42 mouse cellular contexts compared by ENCODE assay signal in genomic region chr8:9824770-9825169, GRCm38 (mm10). TPM values are rescaled to one million over a fixed set of nuclear protein-coding genes. Genes with fewer than 3 reads are reported as not detected.
A peak's percentile ranks its signal among the peaks of the same experiment; 100 is the strongest.
DNase-seq lines count a peak whose midpoint lies in the region; ATAC-seq and TF ChIP-seq lines count a peak whose summit lies in the region.
"Had no signal": no experiment of that assay in that cellular context is flagged by ENCODE, and none has a peak within 500 bp of the region (broad histone marks: within the 10 kb centered on the region; RNA-seq: fewer than 3 reads in every experiment).

No protein-coding gene starts in this region.

- no peaks in the 10 kb centered on the region for H3K9me3 ChIP-seq in embryonic facial prominence, embryonic 14.5 days (ENCODE audit: control insufficient read depth, low read length)
- H3K9me3 ChIP-seq in embryonic facial prominence, embryonic 10.5 days, result no peaks in the 10 kb centered on the region
- H3K9me3 ChIP-seq: forebrain, embryonic 13.5 days; hindbrain, embryonic 13.5 days; kidney, embryonic 15.5 days; midbrain, embryonic 10.5 days; midbrain, embryonic 15.5 days; neural tube, embryonic 15.5 days had no signal

- H3K4me2 ChIP-seq in embryonic facial prominence, embryonic 14.5 days (ENCODE audit: low read depth, low read length), result no peak overlapping the region
- H3K4me2 ChIP-seq: forebrain, embryonic 13.5 days; heart, embryonic 12.5 days; hindbrain, embryonic 13.5 days; kidney, embryonic 15.5 days; midbrain, embryonic 15.5 days; neural tube, embryonic 15.5 days had no signal

- intact Hi-C loops in left cerebral cortex, postnatal 14 days (cut with DNase I), result no loop called here

- WGBS in embryonic facial prominence, embryonic 14.5 days, result 61% methylated on average over 8 of the region's 8 CpGs
- 79% methylated on average over 8 of the region's 8 CpGs for WGBS in embryonic facial prominence, embryonic 10.5 days
- 82% methylated on average over 8 of the region's 8 CpGs for WGBS in kidney, adult 2 months

- H3K4me1 ChIP-seq in embryonic facial prominence, embryonic 14.5 days (ENCODE audit: control insufficient read depth, insufficient read depth, low read length), result no peaks in the 10 kb centered on the region
- H3K4me1 ChIP-seq in embryonic facial prominence, embryonic 10.5 days, result no peaks in the 10 kb centered on the region
- no peaks in the 10 kb centered on the region for H3K4me1 ChIP-seq in kidney, adult 2 months (ENCODE audit: control insufficient read depth, insufficient read depth, low read length)
- H3K4me1 ChIP-seq: forebrain, embryonic 13.5 days; heart, embryonic 12.5 days; hindbrain, embryonic 13.5 days; kidney, embryonic 15.5 days; midbrain, embryonic 10.5 days; midbrain, embryonic 15.5 days; neural tube, embryonic 15.5 days had no signal

- ATAC-seq in embryonic facial prominence, embryonic 14.5 days (ENCODE audit: low read depth), result no peak
- ATAC-seq: forebrain, embryonic 13.5 days; midbrain, embryonic 15.5 days; Patski had no signal

- no peak for TF ChIP-seq POLR2A in kidney, adult 2 months (IDR thresholded peaks at IDR 0.05; ENCODE audit: low read depth, low read length)

- H3K4me3 ChIP-seq in embryonic facial prominence, embryonic 14.5 days (ENCODE audit: low read depth, low read length), result no peak overlapping the region
- no peak overlapping the region for H3K4me3 ChIP-seq in embryonic facial prominence, embryonic 10.5 days
- no peak overlapping the region for H3K4me3 ChIP-seq in kidney, adult 2 months (ENCODE audit: insufficient read depth, low read depth, low read length)
- H3K4me3 ChIP-seq: forebrain, embryonic 13.5 days; heart, adult 2 months; heart, embryonic 12.5 days; hindbrain, embryonic 13.5 days; kidney, embryonic 15.5 days; layer of hippocampus, adult 2 months; midbrain, embryonic 10.5 days; midbrain, embryonic 15.5 days; neural tube, embryonic 15.5 days had no signal

- no peak overlapping the region for H3K9ac ChIP-seq in embryonic facial prominence, embryonic 14.5 days (ENCODE audit: low read depth, low read length)
- H3K9ac ChIP-seq: forebrain, embryonic 13.5 days; heart, embryonic 12.5 days; hindbrain, embryonic 13.5 days; kidney, embryonic 15.5 days; liver, embryonic 14.5 days; midbrain, embryonic 15.5 days; neural tube, embryonic 15.5 days had no signal

- TF ChIP-seq CTCF in kidney, adult 2 months (conservative IDR thresholded peaks at IDR 0.05; ENCODE audit: insufficient read depth, insufficient read length, low read depth, low read length), result no peak

- H3K27ac ChIP-seq in embryonic facial prominence, embryonic 14.5 days (replicated peaks; ENCODE audit: low read depth, low read length), result no peak overlapping the region
- no peak overlapping the region for H3K27ac ChIP-seq in embryonic facial prominence, embryonic 10.5 days (replicated peaks)
- H3K27ac ChIP-seq in kidney, adult 2 months (ENCODE audit: insufficient read depth, low read depth, low read length), result no peak overlapping the region
- H3K27ac ChIP-seq: forebrain, embryonic 13.5 days; heart, adult 2 months; hindbrain, embryonic 13.5 days; kidney, embryonic 15.5 days; layer of hippocampus, adult 2 months; liver, embryonic 14.5 days; midbrain, embryonic 10.5 days; midbrain, embryonic 15.5 days; neural tube, embryonic 15.5 days had no signal

- DNase-seq in embryonic facial prominence, embryonic 14.5 days (ENCODE audit: low spot score), result peak; percentile 14
- no peak for DNase-seq in embryonic facial prominence, embryonic 10.5 days (ENCODE audit: low spot score)
- peak; percentile 20 to 35 for DNase-seq in left cerebral cortex, postnatal 14 days (ENCODE audit: low spot score in 2 of 2)
- DNase-seq in left cerebral cortex, adult 11 months (ENCODE audit: low spot score), result no peak
- DNase-seq in ES-CJ7 (ENCODE audit: low read depth, low spot score), result peak; percentile 18
- peak; percentile 11 for DNase-seq in right cerebral cortex, postnatal 25 days
- DNase-seq in kidney, adult 2 months, result no peak
- no peak for DNase-seq in lung, postnatal 10 days
- DNase-seq: adrenal gland, adult 2 months; adrenal gland, postnatal 36 days; cerebellum, adult 2 months; cerebellum, postnatal 14 days; heart, adult 2 months; heart, postnatal 4 days; kidney, adult 11 months; kidney, postnatal 25 days; liver; lung, adult 2 months; lung, postnatal 14 days; retina, postnatal 1 day; spleen, adult 18-20 months; thymus, adult 18-20 months; thymus, postnatal 25 days had no signal

- no peaks in the 10 kb centered on the region for H3K27me3 ChIP-seq in embryonic facial prominence, embryonic 14.5 days (replicated peaks; ENCODE audit: control insufficient read depth, insufficient read depth, low read length)
- no peaks in the 10 kb centered on the region for H3K27me3 ChIP-seq in embryonic facial prominence, embryonic 10.5 days (replicated peaks; ENCODE audit: low read depth, poor library complexity, severe bottlenecking)
- H3K27me3 ChIP-seq in kidney, adult 2 months (replicated peaks; ENCODE audit: control insufficient read depth, insufficient read depth, low read length), result no peaks in the 10 kb centered on the region
- H3K27me3 ChIP-seq: forebrain, embryonic 13.5 days; heart, embryonic 12.5 days; hindbrain, embryonic 13.5 days; kidney, embryonic 15.5 days; midbrain, embryonic 15.5 days; neural tube, embryonic 15.5 days; Patski had no signal

- no peaks in the 10 kb centered on the region for H3K36me3 ChIP-seq in embryonic facial prominence, embryonic 14.5 days (ENCODE audit: control insufficient read depth, insufficient read depth, low read length)
- no peaks in the 10 kb centered on the region for H3K36me3 ChIP-seq in embryonic facial prominence, embryonic 10.5 days (replicated peaks)
- no peaks in the 10 kb centered on the region for H3K36me3 ChIP-seq in kidney, adult 2 months (ENCODE audit: control insufficient read depth, insufficient read depth, low read length)
- H3K36me3 ChIP-seq: heart, embryonic 12.5 days; hindbrain, embryonic 13.5 days; kidney, embryonic 15.5 days; midbrain, embryonic 10.5 days; midbrain, embryonic 15.5 days; neural tube, embryonic 15.5 days had no signal

RNA-seq across cellular contexts. Expression of gene Gm10217, which starts 39.3 kb away (rescaled TPM):
- not detected in 2 replicates for polyA plus RNA-seq in embryonic facial prominence, embryonic 14.5 days (2014; fragmentation: Nextera tagmentation; extraction: Ambion mirVana)
- not detected in 2 replicates for polyA plus RNA-seq in embryonic facial prominence, embryonic 10.5 days (2016; fragmentation: Nextera tagmentation; extraction: Ambion mirVana)
- total RNA-seq in left cerebral cortex, postnatal 14 days (2021), result not detected
- not detected in 2 replicates for polyA plus RNA-seq in kidney, adult 2 months (2012; rRNA removed)
- total RNA-seq: adrenal gland, adult 2 months; adrenal gland, postnatal 36 days; gastrocnemius, adult 8-10 months; gastrocnemius, postnatal 4 days; heart, adult 2 months; heart, postnatal 4 days; layer of hippocampus, adult 2 months; left cerebral cortex, adult 18-20 months; MEL had no signal
- polyA plus RNA-seq: adrenal gland, adult 2 months; C2C12; cerebellum, adult 2 months; cortical plate, adult 2 months; forebrain, embryonic 13.5 days; heart, adult 2 months; heart, embryonic 12.5 days; heart, postnatal 0 days; hindbrain, embryonic 13.5 days; kidney, embryonic 15.5 days; limb, embryonic 11.5 days; liver, embryonic 14.5 days; lung, adult 2 months; midbrain, embryonic 10.5 days; midbrain, embryonic 15.5 days; neural tube, embryonic 15.5 days; Patski; stomach, embryonic 16.5 days had no signal

RNA-seq across cellular contexts. Expression of gene Fam155a, which starts 53.8 kb away (rescaled TPM):
- polyA plus RNA-seq in embryonic facial prominence, embryonic 14.5 days (2014; fragmentation: Nextera tagmentation; extraction: Ambion mirVana), result 0.84 and 1.0 TPM in 2 replicates
- 0.53 and 0.64 TPM in 2 replicates for polyA plus RNA-seq in embryonic facial prominence, embryonic 10.5 days (2016; fragmentation: Nextera tagmentation; extraction: Ambion mirVana)
- 100 to 1,000 TPM in 1 of 2 experiments, 10 to 100 TPM in 1; 93.7 to 104 TPM for total RNA-seq in left cerebral cortex, postnatal 14 days (2021)
- polyA plus RNA-seq in kidney, adult 2 months (2012; rRNA removed), result 0.07 and 0.08 TPM in 2 replicates
- total RNA-seq: heart, adult 2 months; heart, postnatal 4 days; MEL had no signal
- polyA plus RNA-seq: C2C12, Patski had no signal

Comparison
In these comparisons a context has a peak if more than half of its experiments do, and no peak if none do; other contexts are left out.
1. DNase-seq: peak in embryonic facial prominence, embryonic 14.5 days (single experiment), left cerebral cortex, postnatal 14 days (2 of 2), ES-CJ7 (single experiment) and right cerebral cortex, postnatal 25 days (single experiment); none in embryonic facial prominence, embryonic 10.5 days (single experiment), left cerebral cortex, adult 11 months (single experiment), kidney, adult 2 months (single experiment) and lung, postnatal 10 days (single experiment).